Mouse (Mus musculus) hematopoietic multipotent progenitor cell, adult 10-12 weeks (in vitro differentiated cells): ENCODE results near the gene Hoxb3. TPM values are rescaled to one million over a fixed set of nuclear protein-coding genes. Genes with fewer than 3 reads are reported as not detected.

Experiments
- polyA plus RNA-seq: library from polyadenylated mRNA; stranded (reverse); fragments of >175 nt; gene quantifications from 2 replicates; pipeline ENCODE4 v1.2.3, GENCODE M21; 2012; ENCODE audit warnings: low replicate concordance

The Hoxb3 gene
- 2.5 and 11.9 TPM in 2 replicates for polyA plus RNA-seq

DNA sequence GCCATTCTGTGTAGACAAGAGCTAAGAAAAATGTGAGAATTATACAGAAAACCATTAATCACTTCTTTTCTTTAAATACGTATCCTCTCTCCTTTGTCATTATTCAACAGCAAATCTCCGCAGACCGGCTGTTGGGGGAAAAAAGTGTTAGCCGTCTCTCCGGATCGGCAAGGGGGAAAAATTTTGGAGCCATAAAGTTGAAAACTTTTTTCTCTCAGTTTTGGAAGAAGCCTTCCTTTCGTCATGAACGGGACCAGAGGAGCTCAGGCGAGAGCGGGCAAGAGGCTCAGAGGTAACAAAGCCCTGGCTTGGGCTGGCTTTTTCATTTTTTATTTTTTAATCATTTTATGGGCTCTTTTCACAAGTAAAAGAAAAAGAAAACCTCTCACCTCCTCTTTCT is at the start of gene Hoxb3:
Hoxb3 (plus strand) TSS at position 173 of the 400 bp plus-strand sequence.

DNA sequence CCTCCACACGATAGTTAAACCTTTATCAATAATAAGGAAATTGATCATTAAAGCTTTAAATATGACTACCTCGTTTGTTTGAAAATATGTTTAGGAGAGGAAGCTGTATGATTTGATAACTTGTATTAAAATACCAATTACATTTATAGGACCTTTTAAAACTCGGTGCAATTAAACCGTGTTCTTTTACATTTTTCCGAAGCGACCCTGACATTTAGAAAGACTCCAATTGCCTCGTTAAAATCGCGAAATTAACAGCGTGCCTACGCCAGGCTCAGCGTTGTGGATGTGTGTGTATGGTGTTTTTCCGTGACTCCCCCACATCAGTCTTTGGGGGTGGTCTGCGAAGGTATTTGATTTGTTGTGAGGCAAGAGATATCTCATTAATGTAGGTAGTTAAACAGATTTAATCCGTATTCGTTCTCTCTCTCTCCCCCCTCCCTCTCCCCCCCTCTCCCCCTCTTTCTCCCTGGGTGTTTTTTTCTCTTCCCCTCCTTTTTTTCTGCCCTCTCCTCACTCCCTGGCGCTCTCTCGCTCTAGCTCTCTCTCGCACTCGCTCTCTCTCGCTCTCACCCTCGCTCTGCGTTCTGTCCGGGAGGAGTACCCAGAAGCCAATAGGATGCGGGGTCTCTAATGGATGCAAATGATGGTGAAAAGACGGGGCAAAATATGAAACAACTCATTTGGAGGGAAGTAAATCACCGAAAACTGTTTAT is 41.1 kb upstream of the Hoxb3 start, which contains the start of gene Hoxb8:
Hoxb8 (plus strand) TSS at position 51 of the 716 bp plus-strand sequence.

DNA sequence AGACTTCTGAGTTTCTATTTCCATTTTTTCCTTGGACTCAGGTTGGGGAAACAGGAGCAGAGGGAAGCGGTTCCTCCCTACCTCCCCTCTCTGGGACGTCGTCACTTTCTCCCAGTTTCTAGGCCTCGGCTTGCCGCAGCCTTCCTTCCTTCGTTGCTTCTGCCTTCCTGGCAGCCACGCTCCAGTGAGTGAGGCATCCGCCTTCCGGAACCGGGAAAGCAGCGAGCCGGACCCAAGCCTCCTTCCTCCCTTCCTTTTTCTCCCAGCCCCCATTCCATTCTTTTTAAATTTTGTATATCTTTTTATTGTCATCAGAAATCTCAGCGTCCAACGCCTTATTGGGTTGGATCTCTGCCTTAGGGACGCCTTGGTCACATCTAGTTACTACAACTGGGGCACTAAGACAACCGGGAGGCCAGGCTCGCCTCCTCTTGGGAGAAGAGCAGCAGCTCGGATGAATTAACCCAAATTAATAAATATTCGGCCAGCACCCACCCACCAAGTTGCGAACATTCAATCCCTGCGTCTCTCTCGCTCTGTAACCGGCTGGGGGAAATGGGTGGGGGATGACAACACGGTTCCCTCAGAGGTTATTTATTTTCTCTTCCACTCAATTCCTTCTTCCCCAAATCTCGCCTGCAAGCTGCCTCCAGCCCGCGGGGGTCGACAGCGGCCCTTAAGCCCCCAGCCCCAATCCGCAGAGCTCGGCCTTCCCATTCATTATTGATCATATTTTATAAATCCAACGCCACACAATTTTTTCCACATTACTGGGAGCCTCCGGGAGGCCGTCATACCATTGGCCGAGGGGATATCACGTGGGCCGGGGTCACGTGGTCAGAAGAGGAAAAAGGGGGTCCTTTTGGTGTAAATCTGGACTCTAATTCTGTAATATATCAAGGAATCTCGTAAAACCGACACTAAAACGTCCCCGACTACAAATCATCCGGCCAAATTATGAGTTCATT is 37.1 kb upstream of the Hoxb3 start, which contains the start of gene Hoxb7:
Hoxb7 (plus strand) TSS at position 853 of the 968 bp plus-strand sequence.

DNA sequence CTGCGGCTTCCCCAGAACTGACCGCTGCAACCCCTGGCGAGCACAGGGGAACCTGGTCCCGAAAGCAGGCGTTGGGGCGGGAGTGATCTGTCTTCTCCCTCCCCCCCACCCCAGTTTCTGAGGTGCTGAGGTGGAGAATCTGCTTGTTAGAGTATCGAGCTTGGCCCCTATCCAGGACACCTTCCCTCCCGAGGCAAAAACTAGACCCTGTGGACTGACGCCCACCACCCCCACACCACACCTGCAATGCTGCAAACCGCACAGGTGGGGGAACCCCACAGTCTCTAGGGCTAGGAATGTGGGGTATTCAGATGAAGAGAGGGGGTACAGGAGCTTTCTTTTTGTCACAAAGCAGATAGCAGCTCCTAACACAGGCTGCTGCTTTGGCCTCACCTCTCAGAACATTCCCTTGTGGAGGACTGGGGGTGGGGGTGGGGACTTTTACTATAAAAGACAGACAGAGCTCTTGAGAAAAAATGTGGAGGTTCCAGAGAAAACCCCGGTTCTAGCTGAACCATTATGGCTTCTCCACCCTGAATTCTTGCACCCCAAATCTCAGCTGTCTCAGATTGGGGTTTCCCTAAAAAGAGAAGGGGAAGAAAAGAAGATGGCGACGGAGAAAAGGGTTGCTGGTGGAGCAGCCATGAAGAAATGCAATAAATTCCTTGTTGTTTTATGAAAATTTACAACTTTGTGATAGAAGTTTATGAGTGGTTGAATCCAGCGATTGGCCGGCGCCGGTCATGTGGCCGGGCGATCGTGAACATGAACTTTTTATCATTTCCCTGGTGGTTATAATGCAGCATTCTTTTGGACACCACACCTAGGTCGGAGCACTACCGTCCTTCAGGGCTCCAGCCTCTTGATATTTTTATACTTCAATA is 31.2 kb upstream of the Hoxb3 start, which contains the start of gene Hoxb6:
Hoxb6 (plus strand) TSS at position 796 of the 884 bp plus-strand sequence.

DNA sequence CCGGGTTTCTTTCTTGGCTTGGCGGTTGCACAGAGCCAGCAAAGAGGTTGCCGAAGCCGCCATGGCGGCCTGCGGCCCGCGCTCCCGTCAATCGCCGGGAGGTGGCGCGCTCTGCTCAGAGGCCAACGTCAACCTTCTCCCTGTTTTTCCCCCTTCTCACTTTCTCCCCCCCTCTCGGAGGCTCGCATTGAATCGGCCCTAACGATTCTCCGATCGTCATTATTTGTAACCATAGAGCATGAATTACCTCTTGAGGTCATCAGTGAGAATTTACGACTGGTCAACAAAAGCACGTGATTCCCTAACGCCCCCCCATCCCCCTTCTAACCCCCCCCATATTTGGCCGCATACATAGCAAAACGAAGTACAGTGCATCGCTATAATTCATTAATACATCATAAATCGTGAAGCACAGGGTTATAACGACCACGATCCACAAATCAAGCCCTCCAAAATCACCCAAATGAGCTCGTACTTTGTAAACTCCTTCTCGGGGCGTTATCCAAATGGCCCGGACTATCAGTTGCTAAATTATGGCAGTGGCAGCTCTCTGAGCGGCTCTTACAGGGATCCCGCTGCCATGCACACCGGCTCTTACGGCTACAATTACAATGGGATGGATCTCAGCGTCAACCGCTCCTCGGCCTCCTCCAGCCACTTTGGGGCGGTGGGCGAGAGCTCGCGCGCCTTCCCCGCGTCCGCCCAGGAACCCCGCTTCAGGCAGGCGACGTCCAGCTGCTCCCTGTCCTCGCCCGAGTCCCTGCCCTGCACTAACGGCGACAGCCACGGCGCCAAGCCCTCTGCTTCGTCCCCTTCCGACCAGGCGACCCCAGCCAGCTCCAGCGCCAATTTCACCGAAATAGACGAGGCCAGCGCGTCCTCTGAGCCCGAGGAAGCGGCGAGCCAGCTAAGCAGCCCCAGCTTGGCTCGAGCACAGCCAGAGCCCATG is 19.7 kb upstream of the Hoxb3 start, which contains the start of gene Hoxb5:
Hoxb5 (plus strand) TSS at position 186 of the 949 bp plus-strand sequence.

GRCm38 (mm10) chr11:96317608-96318367 is 5.3 kb upstream of the Hoxb3 start, which contains the start of gene Hoxb4:
Gene Hoxb4 (plus strand): TSS chr11:96318267.

GRCm38 (mm10) chr11:96350341-96350624 is 27.2 kb downstream of the Hoxb3 start, which contains the start of gene Hoxb2:
Gene Hoxb2 (plus strand): TSS chr11:96350525.

DNA sequence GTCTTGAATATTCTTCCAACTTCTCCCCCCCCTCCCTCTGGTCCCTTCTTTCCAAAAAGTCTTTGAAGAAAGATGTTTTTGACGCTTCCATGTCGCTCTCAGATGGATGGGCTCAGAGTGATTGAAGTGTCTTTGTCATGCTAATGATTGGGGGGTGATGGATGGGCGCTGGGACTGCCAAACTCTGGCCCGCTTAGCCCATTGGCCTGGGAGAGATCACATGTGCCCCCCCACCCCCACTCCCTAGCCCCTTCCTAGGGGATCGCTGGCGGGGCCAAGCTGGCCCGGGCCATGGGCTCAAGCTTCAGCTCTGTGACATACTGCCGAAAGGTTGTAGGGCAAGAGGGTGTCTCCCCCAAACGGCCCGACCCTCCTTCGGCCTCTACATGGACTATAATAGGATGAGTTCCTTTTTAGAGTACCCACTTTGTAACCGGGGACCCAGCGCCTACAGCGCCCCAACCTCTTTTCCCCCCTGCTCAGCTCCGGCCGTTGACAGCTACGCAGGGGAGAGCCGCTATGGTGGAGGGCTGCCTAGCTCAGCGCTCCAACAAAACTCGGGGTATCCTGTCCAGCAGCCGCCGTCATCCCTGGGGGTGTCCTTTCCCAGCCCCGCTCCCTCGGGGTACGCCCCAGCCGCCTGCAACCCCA is 42.4 kb downstream of the Hoxb3 start, which contains the start of gene Hoxb1:
Hoxb1 (plus strand) TSS at position 312 of the 651 bp plus-strand sequence.

Other genes with a start within 250 kb of the Hoxb3 start
- 14.0 and 158 TPM in 2 replicates for gene Atp5g1, start 247.7 kb upstream of the Hoxb3 start, polyA plus RNA-seq
- gene Calcoco2, start 211.4 kb upstream of the Hoxb3 start, polyA plus RNA-seq = not detected in 2 replicates
- not detected in 2 replicates for gene Ttll6, start 189.5 kb upstream of the Hoxb3 start, polyA plus RNA-seq
- not detected in 2 replicates for gene Hoxb13, start 129.0 kb upstream of the Hoxb3 start, polyA plus RNA-seq
- not detected in 2 replicates for gene Hoxb9, start 51.9 kb upstream of the Hoxb3 start, polyA plus RNA-seq
- gene Hoxb8, start 41.4 kb upstream of the Hoxb3 start, polyA plus RNA-seq = 0.19 TPM in 1 of 2 replicates, not detected in the other
- gene Hoxb7, start 36.7 kb upstream of the Hoxb3 start, polyA plus RNA-seq = 0.24 TPM in 1 of 2 replicates, not detected in the other
- 0.17 and 0.78 TPM in 2 replicates for gene Hoxb6, start 30.9 kb upstream of the Hoxb3 start, polyA plus RNA-seq
- 0.08 and 0.52 TPM in 2 replicates for gene Hoxb5, start 20.0 kb upstream of the Hoxb3 start, polyA plus RNA-seq
- 4.6 and 20.1 TPM in 2 replicates for gene Hoxb4, start 5.1 kb upstream of the Hoxb3 start, polyA plus RNA-seq
- gene Hoxb2, start 27.2 kb downstream of the Hoxb3 start, polyA plus RNA-seq = 0.09 TPM in 1 of 2 replicates, not detected in the other
- not detected in 2 replicates for gene Hoxb1, start 42.4 kb downstream of the Hoxb3 start, polyA plus RNA-seq
- 9.5 and 10.6 TPM in 2 replicates for gene Skap1, start 141.3 kb downstream of the Hoxb3 start, polyA plus RNA-seq